Mouse (Mus musculus) retina, postnatal 7 days (tissue): Measurements from ENCODE around the gene Cyp2c68.
"Not testable (repeated sequence)": the region's sequence is repeated elsewhere in the genome, so short reads cannot be mapped to it uniquely, and the experiment has no call there.

Experiments
- DNase-seq: peaks from one replicate; pipeline ENCODE4 v3.0.0-alpha.2; 2012; ENCODE audit warnings: low read depth, low spot score

Cyp2c68 gene

GRCm38 (mm10) chr19:39740920-39741319 lies at the start of gene Cyp2c68:
TSS of gene Cyp2c68 (minus strand) at chr19:39741054.
- DNase-seq: no peak

- not testable (repeated sequence) for DNase-seq
Observed at GRCm38 (mm10) chr19:39785458-39785857, 44.6 kb upstream of the Cyp2c68 start.

- no peak for DNase-seq
Observed at GRCm38 (mm10) chr19:39745357-39745756, 4.5 kb upstream of the Cyp2c68 start.

GRCm38 (mm10) chr19:39744361-39744760 lies 3.5 kb upstream of the Cyp2c68 start:
- DNase-seq: not testable (repeated sequence)

GRCm38 (mm10) chr19:39711116-39711515 lies 29.7 kb downstream of the Cyp2c68 start:
- DNase-seq: not testable (repeated sequence)

GRCm38 (mm10) chr19:39665650-39666049 lies 75.2 kb downstream of the Cyp2c68 start:
- DNase-seq: not testable (repeated sequence)

GRCm38 (mm10) chr19:39652381-39652780 lies 88.5 kb downstream of the Cyp2c68 start:
- DNase-seq: no peak

GRCm38 (mm10) chr19:39648938-39649337 lies 91.9 kb downstream of the Cyp2c68 start, which contains the start of gene Cyp2c67:
TSS of gene Cyp2c67 (minus strand) at chr19:39649051.
- no peak for DNase-seq

GRCm38 (mm10) chr19:39647519-39647918 lies 93.3 kb downstream of the Cyp2c68 start:
- no peak for DNase-seq

- not testable (repeated sequence) for DNase-seq
Observed at GRCm38 (mm10) chr19:39644551-39644950, 96.3 kb downstream of the Cyp2c68 start.
